In the genomic region with DNA sequence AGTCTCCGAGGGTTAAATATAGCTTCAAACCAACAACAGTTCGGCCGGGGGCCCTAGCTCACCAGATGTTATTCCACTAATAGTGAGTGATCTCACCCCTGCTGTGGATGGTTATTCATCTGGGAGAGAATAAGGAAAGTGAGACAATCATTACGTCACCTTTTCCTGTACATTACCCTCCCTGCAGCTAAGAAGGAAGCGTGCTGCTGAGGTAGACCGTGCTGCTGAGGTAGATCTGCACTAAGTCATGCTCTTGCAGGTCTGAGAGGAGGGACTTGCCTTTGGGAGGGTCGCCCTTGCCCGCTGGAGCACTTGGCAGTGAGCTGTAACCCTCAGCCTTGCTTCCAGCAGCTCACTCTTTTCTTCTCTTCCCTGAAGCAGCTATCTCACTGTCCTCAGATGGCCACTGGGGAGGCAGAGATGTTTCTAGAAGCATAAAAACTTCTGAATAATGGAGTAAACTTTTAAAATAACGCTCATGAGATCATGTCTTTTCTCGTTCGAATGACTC, we compare ENCODE assay signal across 8 mouse cellular contexts.
A peak's percentile ranks its signal among the peaks of the same experiment; 100 is the strongest.
DNase-seq lines count a peak whose midpoint lies in the region; ATAC-seq and TF ChIP-seq lines count a peak whose summit lies in the region.

No protein-coding gene starts in this region.

- ATAC-seq in lung, postnatal 0 days = peak; percentile 91
- peak; percentile 89 for ATAC-seq in embryonic facial prominence, embryonic 15.5 days (ENCODE audit: insufficient number of reproducible peaks, low FRiP score, low TSS enrichment, low read depth)
- peak; percentile 92 for ATAC-seq in heart, embryonic 16.5 days (replicated peaks; ENCODE audit: extremely low read depth, insufficient read depth, low FRiP score)
- ATAC-seq in limb, embryonic 14.5 days (ENCODE audit: low FRiP score, low read depth) = peak; percentile 94

- no peak for TF ChIP-seq EP300 in lung, postnatal 0 days (IDR thresholded peaks at IDR 0.05)

- H3K4me3 ChIP-seq in lung, postnatal 0 days (ENCODE audit: low read depth, low read length) = no peak overlapping the region
- no peak overlapping the region for H3K4me3 ChIP-seq in lung, adult 2 months (replicated peaks; ENCODE audit: extremely low read depth, low read depth, low read length)
- peak overlapping the region; percentile 3; the same call in 1 of the 2 replicates for H3K4me3 ChIP-seq in embryonic facial prominence, embryonic 15.5 days (replicated peaks)
- H3K4me3 ChIP-seq in heart, embryonic 16.5 days (ENCODE audit: low read length) = peak overlapping the region; percentile 15; the same call in 1 of the 2 replicates
- no peak overlapping the region for H3K4me3 ChIP-seq in limb, embryonic 14.5 days (replicated peaks; ENCODE audit: low read length)

- no peak overlapping the region for H3K9ac ChIP-seq in lung, postnatal 0 days (replicated peaks; ENCODE audit: low read depth)
- no peak overlapping the region for H3K9ac ChIP-seq in embryonic facial prominence, embryonic 15.5 days
- peak overlapping the region; percentile 72 for H3K9ac ChIP-seq in heart, embryonic 16.5 days (ENCODE audit: low read length)
- H3K9ac ChIP-seq in limb, embryonic 14.5 days (ENCODE audit: low read depth, low read length, severe bottlenecking) = peak overlapping the region; percentile 12; the same call in 1 of the 2 replicates

- peak; percentile 63 for DNase-seq in lung, postnatal 0 days (ENCODE audit: low spot score)
- no peak for DNase-seq in lung, adult 2 months
- DNase-seq in limb, embryonic 14.5 days (ENCODE audit: low spot score) = peak; percentile 94
- DNase-seq in telencephalon, adult 2 months (ENCODE audit: low read depth, low spot score) = peak; percentile 27
- DNase-seq in thymus, postnatal 25 days = no peak
- DNase-seq in testis, postnatal 10 days (ENCODE audit: low spot score) = no peak

- 42% methylated on average over 11 of the region's 11 CpGs for WGBS in lung, postnatal 0 days
- 34% methylated on average over 11 of the region's 11 CpGs for WGBS in lung, adult 2 months
- 28% methylated on average over 11 of the region's 11 CpGs for WGBS in embryonic facial prominence, embryonic 15.5 days
- WGBS in heart, embryonic 16.5 days = 23% methylated on average over 11 of the region's 11 CpGs
- WGBS in limb, embryonic 14.5 days = 31% methylated on average over 11 of the region's 11 CpGs

- TF ChIP-seq POLR2A in lung, adult 2 months (IDR thresholded peaks at IDR 0.05; ENCODE audit: borderline replicate concordance, extremely low read depth, low read depth, low read length) = no peak
- no peak for TF ChIP-seq POLR2A in limb, embryonic 14.5 days (IDR thresholded peaks at IDR 0.05; ENCODE audit: borderline replicate concordance, extremely low read depth, insufficient read depth, insufficient read length)

- no peak overlapping the region for H3K4me2 ChIP-seq in lung, postnatal 0 days (replicated peaks; ENCODE audit: low read depth, low read length)
- H3K4me2 ChIP-seq in embryonic facial prominence, embryonic 15.5 days (replicated peaks) = peak overlapping the region; percentile 35
- peak overlapping the region; percentile 54 for H3K4me2 ChIP-seq in heart, embryonic 16.5 days (ENCODE audit: low read depth, low read length)
- H3K4me2 ChIP-seq in limb, embryonic 14.5 days (replicated peaks; ENCODE audit: low read depth, low read length, severe bottlenecking) = peak overlapping the region; percentile 30

- no peaks in the 10 kb centered on the region for H3K27me3 ChIP-seq in lung, postnatal 0 days (replicated peaks; ENCODE audit: insufficient read depth, low read length)
- H3K27me3 ChIP-seq in embryonic facial prominence, embryonic 15.5 days = no peaks in the 10 kb centered on the region
- H3K27me3 ChIP-seq in heart, embryonic 16.5 days (ENCODE audit: control insufficient read depth, insufficient read depth, low read length) = no peaks in the 10 kb centered on the region
- no peaks in the 10 kb centered on the region for H3K27me3 ChIP-seq in limb, embryonic 14.5 days (ENCODE audit: control insufficient read depth, insufficient read depth, low read length)

- H3K27ac ChIP-seq in lung, postnatal 0 days (ENCODE audit: low read length) = no peak overlapping the region
- H3K27ac ChIP-seq in embryonic facial prominence, embryonic 15.5 days (replicated peaks) = peak overlapping the region; percentile 88
- peak overlapping the region; percentile 98 for H3K27ac ChIP-seq in heart, embryonic 16.5 days (ENCODE audit: low read length)
- H3K27ac ChIP-seq in limb, embryonic 14.5 days (replicated peaks; ENCODE audit: low read depth, low read length) = peak overlapping the region; percentile 83

- TF ChIP-seq CTCF in lung, postnatal 0 days (IDR thresholded peaks at IDR 0.05) = no peak
- TF ChIP-seq CTCF in lung, adult 2 months (IDR thresholded peaks at IDR 0.05; ENCODE audit: insufficient read depth, low read length) = no peak

- no peaks in the 10 kb centered on the region for H3K4me1 ChIP-seq in lung, postnatal 0 days (ENCODE audit: insufficient read depth, low read depth, low read length)
- H3K4me1 ChIP-seq in lung, adult 2 months (ENCODE audit: control insufficient read depth, insufficient read depth, low read length) = no peaks in the 10 kb centered on the region
- peaks cover 12% of the 10 kb centered on the region for H3K4me1 ChIP-seq in embryonic facial prominence, embryonic 15.5 days
- peaks cover 14% of the 10 kb centered on the region for H3K4me1 ChIP-seq in heart, embryonic 16.5 days (ENCODE audit: control insufficient read depth, insufficient read depth, low read length)
- H3K4me1 ChIP-seq in limb, embryonic 14.5 days (ENCODE audit: control insufficient read depth, insufficient read depth, low read length) = peaks cover 3% of the 10 kb centered on the region; the same call in 1 of the 2 replicates

- H3K36me3 ChIP-seq in lung, postnatal 0 days (ENCODE audit: insufficient read depth, low read length) = no peaks in the 10 kb centered on the region
- no peaks in the 10 kb centered on the region for H3K36me3 ChIP-seq in embryonic facial prominence, embryonic 15.5 days
- no peaks in the 10 kb centered on the region for H3K36me3 ChIP-seq in heart, embryonic 16.5 days (ENCODE audit: control insufficient read depth, insufficient read depth)
- H3K36me3 ChIP-seq in limb, embryonic 14.5 days (ENCODE audit: control insufficient read depth, insufficient read depth, low read length) = no peaks in the 10 kb centered on the region

- no peaks in the 10 kb centered on the region for H3K9me3 ChIP-seq in lung, postnatal 0 days (ENCODE audit: low read length)
- H3K9me3 ChIP-seq in embryonic facial prominence, embryonic 15.5 days (replicated peaks) = no peaks in the 10 kb centered on the region
- H3K9me3 ChIP-seq in heart, embryonic 16.5 days (replicated peaks; ENCODE audit: control insufficient read depth, low read length) = no peaks in the 10 kb centered on the region; the same call in 1 of the 2 replicates
- no peaks in the 10 kb centered on the region for H3K9me3 ChIP-seq in limb, embryonic 14.5 days (ENCODE audit: control insufficient read depth, low read length)

Comparison
In these comparisons a context has a peak if more than half of its experiments do, and no peak if none do; other contexts are left out.
1. DNase-seq: peak in lung, postnatal 0 days (single experiment), limb, embryonic 14.5 days (single experiment) and telencephalon, adult 2 months (single experiment); none in lung, adult 2 months (single experiment), thymus, postnatal 25 days (single experiment) and testis, postnatal 10 days (single experiment).
2. H3K4me3 ChIP-seq: peak in embryonic facial prominence, embryonic 15.5 days (single experiment) and heart, embryonic 16.5 days (single experiment); none in lung, postnatal 0 days (single experiment), lung, adult 2 months (single experiment) and limb, embryonic 14.5 days (single experiment).
3. H3K9ac ChIP-seq: peak in heart, embryonic 16.5 days (single experiment) and limb, embryonic 14.5 days (single experiment); none in lung, postnatal 0 days (single experiment) and embryonic facial prominence, embryonic 15.5 days (single experiment).
4. Peak in every context shown above with its lines, with median percentiles within 50 percentile points of each other: ATAC-seq.